Mouse (Mus musculus) cerebellum, postnatal 10 days (tissue): ENCODE results near the gene Supt16.
A peak's percentile ranks its signal among the peaks of the same experiment; 100 is the strongest.

Experiments used
- DNase-seq, 2 experiments: peaks; one replicate each; pipeline ENCODE4 v3.0.0; 2021; ENCODE audit warnings: mixed read lengths in 2 of 2

Gene Supt16

GRCm38 (mm10) chr14:52197156-52197878 is at the start of gene Supt16:
TSS of gene Supt16 (minus strand) at chr14:52197416.
- DNase-seq: peak; percentile 90 to 91

DNA sequence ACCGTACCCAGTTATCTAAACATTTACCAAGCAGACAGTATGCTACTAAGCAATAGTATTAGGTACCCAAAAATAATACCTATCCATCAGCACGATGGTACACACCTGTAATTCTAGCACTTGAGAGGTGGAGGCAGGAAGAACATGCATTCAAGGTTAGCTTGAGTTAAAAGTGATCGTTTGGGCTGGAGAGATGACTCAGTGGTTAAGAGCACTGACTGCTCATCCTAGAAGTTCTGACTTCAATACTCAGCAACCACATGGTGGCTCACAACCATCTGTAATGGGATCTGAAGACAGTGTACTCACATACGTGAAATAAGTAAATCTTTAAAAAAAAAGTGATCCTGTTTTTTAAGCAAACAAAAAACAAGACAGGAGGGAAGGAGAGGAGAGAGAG is 48.9 kb upstream of the Supt16 start:
- no peak for DNase-seq

DNA sequence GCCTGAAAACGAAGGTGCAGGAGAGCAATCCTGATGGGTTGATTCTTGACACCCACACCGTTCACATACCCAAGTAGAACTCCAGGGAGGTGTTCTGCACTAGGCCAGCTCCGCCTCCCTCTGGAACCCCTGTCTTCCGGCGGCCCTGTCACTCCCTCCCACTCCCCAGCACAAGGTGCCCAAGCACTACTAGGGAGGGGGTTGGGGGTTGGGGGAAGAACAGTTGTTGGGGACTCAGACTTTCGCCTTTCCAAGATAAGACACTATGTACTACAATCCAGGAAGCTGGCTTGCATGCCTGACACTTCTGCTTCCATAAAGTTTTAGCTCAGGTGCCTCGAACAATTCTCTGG is 47.5 kb upstream of the Supt16 start:
- no peak for DNase-seq

- DNase-seq: peak; percentile 99 to 100
Observed at GRCm38 (mm10) chr14:52244041-52244689, 46.9 kb upstream of the Supt16 start.

GRCm38 (mm10) chr14:52236216-52236615 is 39.0 kb upstream of the Supt16 start:
- no peak for DNase-seq

- DNase-seq: peak; percentile 9 to 23
Observed at GRCm38 (mm10) chr14:52235165-52235564, 37.9 kb upstream of the Supt16 start.

DNA sequence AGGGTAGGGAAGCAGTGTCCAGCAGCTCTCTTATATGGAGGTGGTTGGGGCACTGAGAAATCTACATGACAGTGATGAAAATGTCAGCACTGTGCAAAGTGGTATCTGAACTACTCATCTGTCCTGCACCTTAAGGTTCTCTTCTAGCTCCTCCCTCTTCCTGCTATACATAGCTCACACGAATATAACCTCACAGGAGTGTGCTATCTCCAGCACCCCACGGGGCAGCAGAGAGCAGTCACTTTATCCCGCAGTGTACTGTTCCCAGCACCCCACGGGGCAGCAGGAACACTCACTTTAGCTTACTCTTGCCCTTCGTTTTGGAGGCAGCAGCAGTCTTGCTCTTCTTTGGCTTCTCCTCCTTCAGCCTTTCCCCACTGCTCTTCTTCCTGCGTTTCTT is 35.0 kb upstream of the Supt16 start:
- no peak for DNase-seq

DNA sequence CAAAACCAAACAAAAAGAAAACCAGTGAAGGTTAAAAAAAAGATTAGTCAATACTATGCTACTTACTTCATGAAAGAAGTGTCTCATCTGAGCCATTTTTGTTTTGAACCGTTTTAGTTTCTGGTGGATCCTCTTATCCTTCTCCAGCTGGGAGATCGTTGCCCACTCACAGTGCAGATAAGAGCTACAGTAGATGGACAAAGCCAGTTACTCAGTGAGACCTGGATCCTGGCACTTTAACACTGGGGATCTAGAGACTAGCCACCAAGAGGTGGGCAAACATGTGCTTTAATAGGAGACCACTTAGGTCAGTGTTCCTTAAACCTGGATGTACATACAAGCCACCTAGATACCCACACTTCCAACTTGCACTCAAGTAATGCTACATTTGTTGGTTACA is 28.8 kb upstream of the Supt16 start:
- no peak for DNase-seq

DNA sequence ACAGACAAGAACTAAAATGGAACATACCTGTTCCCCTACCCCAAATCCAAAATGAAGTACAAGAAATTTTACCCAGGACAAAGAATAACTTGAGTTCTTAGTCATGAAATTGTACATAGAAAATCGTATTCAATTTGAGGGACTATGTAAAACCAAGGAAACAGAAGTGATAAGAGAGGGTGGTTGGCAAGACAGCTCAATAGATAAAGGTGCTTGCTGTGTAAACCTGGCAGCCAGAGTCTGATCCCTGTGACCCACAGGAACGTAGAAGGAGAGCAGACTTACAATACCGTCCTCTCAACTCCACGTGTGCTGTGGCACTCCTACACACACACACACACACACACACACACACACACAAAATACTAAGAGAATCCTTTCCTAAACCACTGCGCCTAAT is 20.0 kb upstream of the Supt16 start:
- no peak for DNase-seq

DNA sequence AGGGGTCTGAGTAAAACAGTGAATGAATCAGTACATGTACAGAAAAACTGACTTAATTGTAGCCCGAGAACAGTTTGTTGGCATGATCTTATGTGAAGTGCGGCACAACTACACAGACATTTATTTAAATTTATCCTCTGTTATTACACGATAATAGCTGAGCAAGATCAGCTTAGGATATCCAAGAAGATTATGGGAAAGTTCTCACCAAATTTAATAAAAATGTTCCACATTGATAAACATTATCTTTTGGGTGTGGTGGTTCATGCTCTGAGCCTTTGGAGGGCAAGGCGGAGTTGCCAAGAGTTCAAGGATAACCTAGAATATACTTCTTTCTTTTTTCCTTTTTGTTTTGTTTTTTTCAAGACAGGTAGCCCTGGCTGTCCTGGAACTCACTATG is 2.2 kb upstream of the Supt16 start:
- DNase-seq: no peak

GRCm38 (mm10) chr14:52198141-52198540 is 925 bp upstream of the Supt16 start:
- peak in 1 of 2 experiments; percentile 9 for DNase-seq

DNA sequence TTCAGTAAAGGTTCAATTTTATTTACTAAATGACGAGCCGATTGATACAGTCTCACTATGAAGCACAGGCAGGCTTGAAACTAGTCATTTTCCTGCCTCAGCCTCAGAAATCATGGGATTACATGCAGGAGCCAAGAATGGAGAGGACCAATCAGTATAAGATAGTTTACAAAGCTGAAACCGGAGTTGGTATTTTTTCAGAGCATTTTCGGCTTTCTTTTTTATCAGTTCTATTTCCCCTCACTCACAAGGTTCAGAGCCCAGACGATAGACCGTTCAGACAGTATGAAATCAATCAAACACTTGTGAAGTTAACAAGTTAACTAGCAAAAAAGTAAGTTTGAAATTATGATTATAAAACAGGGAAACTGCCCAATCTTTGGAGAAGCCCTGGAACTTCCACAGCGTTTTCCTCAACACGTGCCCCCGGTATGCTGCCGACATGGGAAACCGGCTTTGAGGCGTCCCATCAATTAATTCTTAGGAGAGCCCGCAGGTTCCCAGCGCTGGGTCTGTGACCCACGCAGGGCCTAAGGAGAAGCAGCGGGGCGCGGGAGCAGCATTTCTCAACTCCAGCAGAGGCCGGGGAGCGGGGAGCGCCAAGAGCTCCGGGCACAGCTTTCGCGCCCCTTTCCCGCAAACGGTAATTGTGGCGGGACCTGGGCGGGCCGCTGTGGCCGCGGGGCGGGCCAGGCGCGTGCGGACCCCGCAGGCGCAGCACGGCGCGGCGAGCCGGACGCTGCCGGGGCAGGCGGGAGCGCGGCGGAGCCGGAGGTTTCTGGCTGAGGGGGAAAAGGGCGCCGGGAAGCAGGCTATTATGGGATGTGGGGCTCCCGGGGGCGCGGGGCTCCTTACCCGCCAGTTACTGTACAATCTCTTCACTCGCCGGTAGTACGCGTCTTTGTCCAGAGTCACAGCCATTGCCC is 723 bp downstream of the Supt16 start:
- DNase-seq: peak in 1 of 2 experiments; percentile 50

DNA sequence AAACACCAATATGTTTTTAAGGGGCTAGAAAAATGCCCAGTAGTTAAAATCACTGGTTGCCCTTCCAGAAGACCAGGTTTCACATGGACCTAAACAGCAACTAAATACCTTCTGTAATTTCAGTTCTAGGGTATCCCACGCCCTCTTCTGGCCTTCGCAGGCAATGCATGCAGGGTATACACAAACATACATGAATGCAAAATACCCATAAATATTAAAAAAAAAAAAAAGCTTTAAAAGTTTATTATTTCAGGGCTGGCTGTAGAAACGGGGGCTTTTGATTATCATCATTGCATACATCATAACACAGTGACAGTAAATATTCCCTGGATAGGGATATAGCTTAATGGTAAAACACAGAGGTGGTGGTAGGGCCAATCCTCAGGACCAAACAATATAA is 1.5 kb downstream of the Supt16 start:
- peak; percentile 73 to 75 for DNase-seq

- peak; percentile 53 to 61 for DNase-seq
Observed at GRCm38 (mm10) chr14:52190740-52191359, 6.4 kb downstream of the Supt16 start.

GRCm38 (mm10) chr14:52189519-52189918 is 7.7 kb downstream of the Supt16 start:
- peak in 1 of 2 experiments; percentile 23 for DNase-seq

DNA sequence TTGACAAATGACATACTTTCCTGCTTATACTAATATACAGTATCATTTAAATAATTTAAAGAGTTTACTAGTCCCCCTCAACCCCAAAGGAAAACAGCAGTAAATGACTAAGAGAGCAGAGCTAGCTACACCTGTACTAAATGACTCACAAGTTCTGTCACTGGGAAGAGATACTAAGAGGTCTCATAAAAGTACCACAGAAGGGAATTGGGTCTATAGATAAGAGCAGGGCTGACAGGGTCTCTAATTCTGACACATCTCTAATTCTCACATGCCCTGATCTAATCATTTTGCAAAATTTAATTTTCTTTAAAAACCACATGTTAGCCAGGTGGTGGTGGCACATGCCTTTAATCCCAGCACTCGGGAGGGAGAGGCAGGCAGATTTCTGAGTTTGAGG is 8.4 kb downstream of the Supt16 start:
- DNase-seq: no peak

DNA sequence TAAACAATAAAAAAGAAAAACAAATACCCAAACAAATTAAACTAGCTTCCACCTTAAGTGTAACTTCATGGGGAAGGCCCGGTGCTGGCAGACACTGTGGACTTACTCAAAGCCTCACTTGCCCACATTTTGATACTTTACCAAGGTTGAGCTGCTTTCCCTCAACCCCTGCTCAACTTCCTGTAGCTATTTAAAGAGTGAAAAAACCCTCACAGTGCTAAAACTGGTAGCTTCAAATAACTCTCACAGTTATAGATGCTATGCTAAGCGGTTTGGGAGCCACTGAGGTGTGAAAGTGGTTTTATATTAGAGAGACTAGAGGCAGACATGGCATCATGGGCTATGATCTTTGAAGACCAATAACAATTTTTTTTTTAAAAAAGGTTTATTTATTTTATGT is 30.6 kb downstream of the Supt16 start:
- no peak for DNase-seq

- DNase-seq: no peak
Observed at GRCm38 (mm10) chr14:52160911-52161310, 36.3 kb downstream of the Supt16 start.

GRCm38 (mm10) chr14:52155008-52155407 is 42.2 kb downstream of the Supt16 start:
- DNase-seq: no peak

- no peak for DNase-seq
Observed at GRCm38 (mm10) chr14:52152613-52153012, 44.6 kb downstream of the Supt16 start.

DNA sequence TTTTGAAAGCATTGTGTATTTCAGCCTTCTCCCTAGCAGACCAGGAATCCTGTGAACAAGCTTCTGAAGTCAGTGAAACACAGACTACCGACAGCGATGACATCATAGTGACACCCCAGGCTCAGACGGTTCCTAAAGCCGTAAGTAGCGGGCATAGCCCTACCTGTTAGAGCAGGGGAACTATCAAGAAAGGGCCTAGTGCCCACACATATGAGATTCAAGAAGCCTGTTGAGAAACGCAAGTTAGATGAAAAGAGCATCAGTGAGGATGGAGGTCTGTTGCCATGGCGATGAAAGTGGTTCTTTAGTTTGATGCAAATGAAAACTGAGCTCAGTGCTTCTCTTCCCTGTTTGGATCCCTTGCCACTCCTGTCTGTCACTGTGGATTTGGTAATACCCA is 45.0 kb downstream of the Supt16 start:
- DNase-seq: no peak

GRCm38 (mm10) chr14:52149888-52150287 is 47.3 kb downstream of the Supt16 start:
- no peak for DNase-seq

DNA sequence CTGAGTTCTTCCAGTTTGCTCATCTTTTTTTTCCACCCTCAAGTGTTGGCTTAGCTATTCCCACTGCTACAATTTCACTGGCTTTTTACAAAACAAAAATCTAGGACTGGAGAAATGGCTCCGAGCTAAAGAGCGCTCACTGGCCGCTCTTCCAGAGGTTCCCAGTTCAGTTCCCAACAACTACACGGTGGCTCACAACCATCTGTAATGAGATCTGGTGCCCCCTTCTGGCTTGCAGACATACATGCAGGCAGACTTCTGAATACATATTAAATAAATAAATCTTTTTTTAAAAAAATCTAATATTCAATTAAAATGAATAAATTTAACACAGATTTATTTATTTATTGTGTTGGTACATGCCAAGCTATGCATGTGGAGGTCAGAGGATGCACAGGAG is 50.7 kb downstream of the Supt16 start:
- DNase-seq: peak; percentile 23 to 37
